Mouse (Mus musculus) G1E (cell line): ENCODE measurements around the gene Sec16a. TPM values are rescaled to one million over a fixed set of nuclear protein-coding genes. Genes with fewer than 3 reads are reported as not detected.

ENCODE experiments used
- ATAC-seq: 2 replicates; pipeline ENCODE4 v1.8.0; 2016; ENCODE audit warnings: mild to moderate bottlenecking; ENCODE audit not compliant: insufficient number of reproducible peaks, poor library complexity, low FRiP score, severe bottlenecking; ENCODE audit errors: extremely low read depth
- DNase-seq: peaks from one replicate; pipeline ENCODE4 v3.0.0; 2012; ENCODE audit warnings: low spot score
- H3K27me3 ChIP-seq: 2 replicates; pipeline ENCODE4 v1.6.1; 2012; ENCODE audit warnings: mild to moderate bottlenecking, low read length, inconsistent platforms; ENCODE audit not compliant: insufficient read depth
- H3K36me3 ChIP-seq: replicated peaks from 2 replicates; pipeline ENCODE3; 2012; ENCODE audit warnings: mild to moderate bottlenecking, inconsistent platforms
- H3K4me1 ChIP-seq: 2 replicates; pipeline ENCODE4 v1.6.1; 2012; ENCODE audit warnings: low read depth, low read length, inconsistent platforms, mixed read lengths; ENCODE audit not compliant: insufficient read depth
- H3K4me3 ChIP-seq: 2 replicates; pipeline ENCODE4 v1.5.1; 2012; ENCODE audit warnings: low read depth, mild to moderate bottlenecking, inconsistent platforms, low read length, moderate library complexity, mixed read lengths
- H3K9me3 ChIP-seq: replicated peaks from 2 replicates; pipeline ENCODE4 v1.6.1; 2012; ENCODE audit warnings: inconsistent platforms
- CTCF ChIP-seq: IDR thresholded peaks from 2 replicates; pipeline ENCODE4 v1.5.1; 2012; ENCODE audit warnings: low read depth, low read length, inconsistent platforms, mixed read lengths
- GATA1 ChIP-seq: IDR thresholded peaks from 2 replicates; pipeline ENCODE4 v1.6.1; 2012; ENCODE audit warnings: borderline replicate concordance, low read length, inconsistent platforms, mixed read lengths
- GATA2 ChIP-seq: IDR thresholded peaks from 2 replicates; pipeline ENCODE4 v1.6.1; 2012; ENCODE audit warnings: low read depth, low read length, inconsistent platforms, borderline replicate concordance
- POLR2AphosphoS5 ChIP-seq: IDR thresholded peaks from 2 replicates; pipeline ENCODE4 v1.6.1; 2012; ENCODE audit warnings: low read depth, low read length, inconsistent platforms; ENCODE audit not compliant: insufficient replicate concordance
- TAL1 ChIP-seq: conservative IDR thresholded peaks from 2 replicates; pipeline ENCODE4 v1.6.1; 2012; ENCODE audit warnings: low read depth, low read length, inconsistent platforms, mixed read lengths
- polyA plus RNA-seq: library from polyadenylated mRNA; stranded (reverse); fragments of >175 nt; gene quantifications from 2 replicates; pipeline ENCODE4 v1.2.3, GENCODE M21; 2012
- total RNA-seq, 2 experiments: library from RNA; stranded (forward) in 1 of 2; stranded (reverse) in 1 of 2; fragments of 200-1000 nt in 1 of 2; fragments of >200 nt in 1 of 2; fragmentation: Nextera tagmentation in 1 of 2; gene quantifications; 2 replicates each; pipeline ENCODE4 v1.2.3; 2014 to 2017

The Sec16a gene
- total and polyA plus RNA-seq, 3 experiments: 34.4 to 83.5 (median 37.8) TPM

DNA sequence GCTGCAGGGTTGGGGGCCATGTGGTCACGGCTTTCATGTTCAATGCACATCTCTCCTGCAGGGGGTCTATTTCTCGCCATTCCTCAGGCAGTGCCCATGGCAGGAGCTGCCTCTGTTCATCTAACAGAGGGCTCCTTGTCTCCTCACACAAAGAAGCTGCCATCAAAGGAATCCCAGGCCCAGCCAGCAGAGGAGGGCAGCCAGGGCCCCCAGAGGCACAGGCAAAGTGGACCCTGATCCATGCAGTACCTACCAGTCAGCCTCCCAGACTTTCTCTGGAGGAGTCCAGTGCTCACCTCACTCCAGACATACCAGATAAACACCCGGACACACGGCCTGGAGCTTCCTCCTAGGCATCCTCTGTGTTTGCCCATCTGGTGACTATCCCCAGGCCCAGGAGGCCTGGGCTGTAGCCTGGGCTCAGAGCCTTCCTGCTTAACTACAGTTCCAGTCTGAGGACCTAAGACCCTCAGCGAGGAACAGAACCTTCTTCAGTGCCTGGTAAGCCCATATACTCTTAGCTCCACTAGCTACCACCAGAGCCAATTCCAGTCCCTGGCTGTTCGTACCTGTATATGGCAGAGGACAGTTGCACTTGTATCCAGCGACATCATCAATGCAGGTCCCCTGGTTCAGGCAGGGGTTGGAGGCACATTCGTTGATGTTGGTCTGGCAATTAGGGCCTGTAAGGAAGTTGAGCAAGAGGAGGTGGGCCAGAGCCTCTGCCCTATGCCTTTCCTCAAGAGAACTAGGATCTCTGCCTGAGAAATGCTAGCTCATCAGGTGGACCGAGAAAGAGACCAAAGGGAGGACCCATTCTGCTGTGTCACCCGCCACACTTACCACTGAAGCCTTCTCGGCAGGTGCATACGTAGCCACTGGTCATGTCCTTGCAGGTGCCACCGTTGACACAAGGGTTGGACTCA is 30.8 kb upstream of the Sec16a start:
- no peak for DNase-seq
- no peaks in the 10 kb centered on the region for H3K36me3 ChIP-seq
- peaks cover 7% of the 10 kb centered on the region; the same call in 1 of the 2 replicates for H3K4me1 ChIP-seq
- no peak for ATAC-seq
- H3K27me3 ChIP-seq: peaks cover 50% of the 10 kb centered on the region
- no peak for TF ChIP-seq TAL1
- no peak for TF ChIP-seq CTCF
- TF ChIP-seq GATA2: no peak
- no peak for TF ChIP-seq GATA1
- H3K9me3 ChIP-seq: no peaks in the 10 kb centered on the region
- H3K4me3 ChIP-seq: no peak overlapping the region

DNA sequence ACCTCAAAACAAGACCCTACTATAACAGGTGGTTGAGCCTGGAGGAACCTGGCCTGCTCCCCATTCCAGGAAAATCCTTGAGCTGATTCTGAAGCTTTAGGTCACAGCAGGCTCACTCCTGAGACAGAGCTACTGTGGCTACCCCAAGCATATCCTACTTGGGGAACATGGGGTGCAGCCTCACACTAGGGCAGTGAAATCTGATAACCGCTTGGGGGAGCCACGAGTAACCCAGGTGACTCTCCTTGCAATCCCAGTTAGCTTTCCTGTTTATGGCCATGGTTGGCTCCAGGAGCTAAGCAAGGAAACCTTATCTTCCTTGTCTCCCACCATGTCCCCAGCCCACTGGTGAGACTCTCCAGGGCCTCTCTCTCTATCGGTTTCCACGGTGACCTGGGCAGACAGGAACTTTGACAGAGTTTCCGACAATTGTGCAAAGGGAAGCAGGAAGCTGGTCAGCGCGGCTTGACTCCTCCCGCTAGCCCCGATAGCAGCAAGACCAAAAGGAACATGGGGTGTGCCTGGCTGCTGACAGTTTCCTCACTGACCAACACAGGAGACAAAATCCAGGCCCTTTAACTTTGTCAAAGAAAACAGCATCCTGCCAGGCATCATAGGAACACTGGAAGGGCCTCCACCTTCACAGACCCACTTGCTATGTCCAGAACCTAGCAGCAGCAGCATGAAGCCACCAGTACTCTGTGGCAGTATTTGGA is 29.9 kb upstream of the Sec16a start:
- Histone ChIP-seq H3K36me3 (no peaks in the 10 kb centered on the region), H3K4me1 (peaks cover 7% of the 10 kb centered on the region; the same call in 1 of the 2 replicates), H3K4me3 (no peak overlapping the region), H3K27me3 (peaks cover 49% of the 10 kb centered on the region), H3K9me3 (no peaks in the 10 kb centered on the region)
- no peak for ATAC-seq
- no peak for DNase-seq
- TF ChIP-seq TAL1: no peak
- TF ChIP-seq GATA2: no peak
- TF ChIP-seq GATA1: no peak
- TF ChIP-seq CTCF: no peak
- TF ChIP-seq POLR2AphosphoS5: no peak

DNA sequence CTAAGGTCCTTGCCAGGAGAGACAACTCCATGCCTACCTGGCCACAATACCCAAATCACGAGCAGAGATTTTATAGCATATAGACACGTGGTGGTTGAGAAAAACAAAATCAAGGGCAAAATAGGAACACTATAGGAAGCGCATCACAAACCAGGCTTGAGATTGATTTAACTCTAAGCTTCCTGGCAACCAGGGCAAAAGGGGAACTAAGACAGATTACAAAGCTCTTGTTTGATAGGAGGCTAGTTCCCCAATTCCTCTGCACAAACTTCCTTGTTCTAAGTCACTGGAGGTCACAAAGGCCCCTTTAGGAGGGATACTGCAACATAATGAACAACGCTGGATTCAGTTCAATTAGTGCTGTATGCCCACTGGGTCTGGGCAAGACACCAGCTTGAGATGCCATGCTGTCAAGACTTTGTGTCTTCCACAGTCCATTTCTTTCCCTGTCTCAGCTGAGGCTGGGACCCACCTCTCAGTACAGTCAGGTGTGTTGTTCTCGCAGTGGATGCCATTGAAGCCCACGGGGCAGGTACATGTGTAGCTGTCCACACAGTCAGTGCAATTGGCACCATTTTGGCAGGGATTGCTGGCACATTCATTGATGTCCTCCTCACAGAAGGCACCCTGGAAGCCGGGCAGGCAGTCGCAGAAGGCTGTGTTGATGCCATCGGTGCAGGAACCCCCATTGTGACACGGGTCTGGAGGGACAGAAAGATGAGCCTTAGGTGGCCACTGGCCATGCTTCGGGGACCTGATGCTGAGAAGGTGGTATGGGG is 27.5 kb upstream of the Sec16a start:
- Histone ChIP-seq H3K4me1 (peaks cover 7% of the 10 kb centered on the region; the same call in 1 of the 2 replicates), H3K27me3 (peaks cover 50% of the 10 kb centered on the region), H3K9me3 (no peaks in the 10 kb centered on the region), H3K4me3 (no peak overlapping the region), H3K36me3 (no peaks in the 10 kb centered on the region)
- TF ChIP-seq GATA1 (no peak), CTCF (no peak), GATA2 (no peak), TAL1 (no peak), POLR2AphosphoS5 (no peak)
- DNase-seq (no peak), ATAC-seq (no peak)

DNA sequence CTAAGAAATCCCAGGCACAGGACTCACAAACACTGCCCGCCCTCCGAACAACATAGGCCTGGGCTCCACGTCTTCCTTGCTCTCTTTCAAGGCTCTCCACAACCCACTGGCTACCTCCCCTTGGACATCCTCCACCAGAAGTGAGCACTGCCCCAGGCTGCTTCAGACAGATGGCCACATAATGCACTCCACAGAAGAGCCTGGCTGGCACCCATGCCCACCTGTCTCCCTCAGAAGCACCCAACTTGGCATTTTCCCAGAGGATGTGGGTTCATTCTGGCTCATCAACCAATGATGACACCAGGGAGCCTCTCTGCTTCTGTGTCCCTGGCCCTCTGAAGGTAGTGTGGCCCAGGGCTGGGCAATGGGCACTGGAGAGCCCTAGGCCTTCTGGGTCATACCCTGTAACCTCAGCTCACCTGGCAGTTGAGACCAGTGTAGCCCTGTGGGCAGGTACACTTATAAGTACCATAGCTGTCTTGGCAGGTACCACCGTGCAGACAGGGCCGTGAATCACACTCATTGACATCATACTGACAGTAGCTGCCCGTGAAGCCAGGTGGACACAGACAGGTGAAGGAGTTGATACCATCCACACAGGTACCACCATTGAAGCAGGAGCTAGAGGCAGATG is 26.8 kb upstream of the Sec16a start:
- TF ChIP-seq GATA2: no peak
- TF ChIP-seq CTCF: no peak
- no peak for TF ChIP-seq TAL1
- no peak for TF ChIP-seq POLR2AphosphoS5
- TF ChIP-seq GATA1: no peak
- peaks cover 45% of the 10 kb centered on the region for H3K27me3 ChIP-seq
- no peaks in the 10 kb centered on the region for H3K9me3 ChIP-seq
- no peaks in the 10 kb centered on the region for H3K36me3 ChIP-seq
- no peak for DNase-seq
- H3K4me3 ChIP-seq: no peak overlapping the region
- no peak for ATAC-seq
- peaks cover 7% of the 10 kb centered on the region; the same call in 1 of the 2 replicates for H3K4me1 ChIP-seq

DNA sequence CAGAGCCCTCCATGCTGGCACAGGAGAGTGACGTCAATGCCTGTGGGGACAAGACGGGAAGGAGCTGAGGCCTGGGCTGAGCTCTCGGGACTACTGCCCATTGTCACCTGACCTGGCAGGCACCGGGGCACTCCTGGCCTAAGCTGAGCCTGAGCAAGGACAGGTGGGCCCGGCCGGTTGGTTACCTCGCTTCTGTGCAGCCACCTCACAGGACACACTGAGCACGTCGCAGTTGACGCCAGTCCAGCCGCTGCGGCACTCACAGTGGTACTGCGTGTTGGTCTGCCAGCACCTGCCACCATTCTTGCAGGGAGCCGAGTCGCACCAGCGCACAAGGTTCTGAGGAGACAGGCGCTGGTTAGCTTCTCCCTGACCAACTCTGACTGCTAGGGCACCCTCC is 26.0 kb upstream of the Sec16a start:
- no peak for DNase-seq
- peaks cover 7% of the 10 kb centered on the region; the same call in 1 of the 2 replicates for H3K4me1 ChIP-seq
- no peak for ATAC-seq
- H3K4me3 ChIP-seq: no peak overlapping the region
- peaks cover 39% of the 10 kb centered on the region for H3K27me3 ChIP-seq
- no peaks in the 10 kb centered on the region for H3K36me3 ChIP-seq
- no peaks in the 10 kb centered on the region for H3K9me3 ChIP-seq
- TF ChIP-seq POLR2AphosphoS5 (no peak), GATA2 (no peak), GATA1 (no peak), TAL1 (no peak), CTCF (no peak)
